Mouse (Mus musculus) hindlimb bud, embryonic 11.5 days (tissue): ENCODE measurements around the gene Abhd14a.

Source experiments
- DNase-seq: peaks from one replicate; pipeline ENCODE4 v3.0.0-alpha.2; 2012; ENCODE audit warnings: low read depth, low spot score; ENCODE audit errors: extremely low spot score

Gene Abhd14a

GRCm38 (mm10) chr9:106413606-106414005, 33.9 kb downstream of the Abhd14a start:
- DNase-seq: no peak

- no peak for DNase-seq
Observed at GRCm38 (mm10) chr9:106412210-106412609, 35.3 kb downstream of the Abhd14a start.

- no peak for DNase-seq
Observed at GRCm38 (mm10) chr9:106411729-106412128, 35.7 kb downstream of the Abhd14a start.

- DNase-seq: no peak
Observed at GRCm38 (mm10) chr9:106411091-106411594, 36.3 kb downstream of the Abhd14a start.

GRCm38 (mm10) chr9:106410086-106410650, 37.3 kb downstream of the Abhd14a start:
- no peak for DNase-seq

- DNase-seq: no peak
Observed at GRCm38 (mm10) chr9:106409096-106409495, 38.4 kb downstream of the Abhd14a start.

- DNase-seq: no peak
Observed at GRCm38 (mm10) chr9:106406443-106407078, 40.9 kb downstream of the Abhd14a start.

- DNase-seq: no peak
Observed at GRCm38 (mm10) chr9:106405275-106405674, 42.2 kb downstream of the Abhd14a start.

GRCm38 (mm10) chr9:106402607-106403375, 44.7 kb downstream of the Abhd14a start:
- no peak for DNase-seq

- DNase-seq: no peak
Observed at GRCm38 (mm10) chr9:106402149-106402548, 45.3 kb downstream of the Abhd14a start.

- no peak for DNase-seq
Observed at GRCm38 (mm10) chr9:106399808-106400207, 47.7 kb downstream of the Abhd14a start.

GRCm38 (mm10) chr9:106398667-106399311, 48.7 kb downstream of the Abhd14a start:
- no peak for DNase-seq

- DNase-seq: no peak
Observed at GRCm38 (mm10) chr9:106397733-106398132, 49.7 kb downstream of the Abhd14a start.

GRCm38 (mm10) chr9:106394649-106395602, 52.6 kb downstream of the Abhd14a start:
- DNase-seq: no peak

GRCm38 (mm10) chr9:106393548-106393947, 53.9 kb downstream of the Abhd14a start:
- DNase-seq: no peak

GRCm38 (mm10) chr9:106392828-106393527, 54.5 kb downstream of the Abhd14a start:
- no peak for DNase-seq
